Mouse (Mus musculus): ENCODE measurements at regions not wholly inside any gene's neighbourhood (a gene's known extent, or its start where the extent isn't known, plus 50 kb on each side); places are given as distances from the start of the nearest gene placed in this dataset.
A peak's percentile ranks its signal among the peaks of the same experiment; 100 is the strongest.

GRCm38 (mm10) chr2:128318956-128319355 is 193.1 kb downstream of the Bcl2l11 start:
- H3ac ChIP-seq (ENCODE audit: control insufficient read depth, insufficient read length), result no peak overlapping the region
- no peaks in the 10 kb centered on the region for H3K27me3 ChIP-seq (ENCODE audit: control insufficient read depth, insufficient read depth, insufficient read length)
- TF ChIP-seq TCF12 (IDR thresholded peaks at IDR 0.05; ENCODE audit: insufficient read depth, poor library complexity, severe bottlenecking), result peak; percentile 74
- TF ChIP-seq E2F4 (IDR thresholded peaks at IDR 0.05; ENCODE audit: insufficient read depth), result no peak
- peak in 2 of 3 experiments; percentile 87 to 93 for TF ChIP-seq MYOD1 (IDR thresholded peaks at IDR 0.05; ENCODE audit: control insufficient read depth in 1 of 3, insufficient read length in 2 of 3, low read depth in 2 of 3)
- peak; percentile 71 for TF ChIP-seq TCF3 (IDR thresholded peaks at IDR 0.05; ENCODE audit: insufficient read length, low read depth)
- peak; percentile 20 to 81 (median 55) for TF ChIP-seq MYOG (IDR thresholded peaks at IDR 0.05; ENCODE audit: control insufficient read depth in 1 of 3, insufficient read depth in 1 of 3, insufficient read length in 2 of 3, low read depth in 2 of 3)
- TF ChIP-seq CEBPB (IDR thresholded peaks at IDR 0.05; ENCODE audit: insufficient read depth, poor library complexity, severe bottlenecking), result 0 out of 2 replicates have a peak, but pooled peaks have one; percentile 19
- TF ChIP-seq MAX (IDR thresholded peaks at IDR 0.05; ENCODE audit: low read depth), result no peak
- H3K4me3 ChIP-seq, result no peak overlapping the region
- no peak overlapping the region for H3K4me2 ChIP-seq (ENCODE audit: low read depth)
- no peaks in the 10 kb centered on the region for H3K79me2 ChIP-seq (ENCODE audit: control insufficient read depth, insufficient read depth)
- H3K36me3 ChIP-seq (ENCODE audit: control insufficient read depth, insufficient read depth), result no peaks in the 10 kb centered on the region

GRCm38 (mm10) chr2:128321475-128321874 is 195.6 kb downstream of the Bcl2l11 start:
- H3K4me2 ChIP-seq (ENCODE audit: low read depth), result no peak overlapping the region
- H3K4me3 ChIP-seq, result no peak overlapping the region
- H3K36me3 ChIP-seq (ENCODE audit: control insufficient read depth, insufficient read depth), result no peaks in the 10 kb centered on the region
- no peaks in the 10 kb centered on the region for H3K27me3 ChIP-seq (ENCODE audit: control insufficient read depth, insufficient read depth, insufficient read length)
- TF ChIP-seq TCF12 (IDR thresholded peaks at IDR 0.05; ENCODE audit: insufficient read depth, poor library complexity, severe bottlenecking) (peak; percentile 70), E2F4 (IDR thresholded peaks at IDR 0.05; ENCODE audit: insufficient read depth) (no peak), REST (IDR thresholded peaks at IDR 0.05; ENCODE audit: insufficient read depth, insufficient read length) (no peak), MAX (IDR thresholded peaks at IDR 0.05; ENCODE audit: low read depth) (no peak), POLR2A (IDR thresholded peaks at IDR 0.05; ENCODE audit: insufficient read length, low read depth) (no peak), MYOG (IDR thresholded peaks at IDR 0.05; ENCODE audit: control insufficient read depth in 1 of 3, insufficient read depth in 1 of 3, insufficient read length in 2 of 3, low read depth in 2 of 3) (peak; percentile 85 to 93 (median 87)), TCF3 (IDR thresholded peaks at IDR 0.05; ENCODE audit: insufficient read length, low read depth) (peak; percentile 65), MYOD1 (IDR thresholded peaks at IDR 0.05; ENCODE audit: control insufficient read depth in 1 of 3, insufficient read length in 2 of 3, low read depth in 2 of 3) (peak; percentile 93 to 99 (median 97))
- peaks cover 3% of the 10 kb centered on the region for H3K79me2 ChIP-seq (ENCODE audit: control insufficient read depth, insufficient read depth)
- no peak overlapping the region for H3ac ChIP-seq (ENCODE audit: control insufficient read depth, insufficient read length)

- H3K27me3 ChIP-seq (ENCODE audit: control insufficient read depth, insufficient read depth, insufficient read length), result no peaks in the 10 kb centered on the region
- peak overlapping the region; percentile 63 for H3K4me2 ChIP-seq (ENCODE audit: low read depth)
Measured at GRCm38 (mm10) chr2:128324256-128325096, 198.6 kb downstream of the Bcl2l11 start.

GRCm38 (mm10) chr2:128325097-128325421 is 199.2 kb downstream of the Bcl2l11 start:
- H3ac ChIP-seq (ENCODE audit: control insufficient read depth, insufficient read length), result no peak overlapping the region
- no peaks in the 10 kb centered on the region for H3K36me3 ChIP-seq (ENCODE audit: control insufficient read depth, insufficient read depth)
- TF ChIP-seq POLR2AphosphoS2 (IDR thresholded peaks at IDR 0.05; ENCODE audit: insufficient read length, low read depth) (no peak), MYOD1 (IDR thresholded peaks at IDR 0.05; ENCODE audit: control insufficient read depth in 1 of 3, insufficient read length in 2 of 3, low read depth in 2 of 3) (peak in 2 of 3 experiments; percentile 18 to 26), MYOG (IDR thresholded peaks at IDR 0.05; ENCODE audit: control insufficient read depth in 1 of 3, insufficient read depth in 1 of 3, insufficient read length in 2 of 3, low read depth in 2 of 3) (peak in 1 of 3 experiments; percentile 16)

More at GRCm38 (mm10) chr2:128324256-128325096, 198.6 kb downstream of the Bcl2l11 start:
- Histone ChIP-seq H3K36me3 (ENCODE audit: control insufficient read depth, insufficient read depth) (no peaks in the 10 kb centered on the region), H3K4me3 (no peak overlapping the region), H3ac (ENCODE audit: control insufficient read depth, insufficient read length) (no peak overlapping the region), H3K79me2 (ENCODE audit: control insufficient read depth, insufficient read depth) (peaks cover 3% of the 10 kb centered on the region)
- TF ChIP-seq TCF3 (IDR thresholded peaks at IDR 0.05; ENCODE audit: insufficient read length, low read depth) (peak; percentile 49), SRF (IDR thresholded peaks at IDR 0.05; ENCODE audit: control insufficient read depth, insufficient read length, low read depth) (no peak), USF1 (IDR thresholded peaks at IDR 0.05; ENCODE audit: low read depth) (no peak), MYOG (IDR thresholded peaks at IDR 0.05; ENCODE audit: control insufficient read depth in 1 of 3, insufficient read depth in 1 of 3, insufficient read length in 2 of 3, low read depth in 2 of 3) (peak; percentile 87 to 96 (median 92)), CEBPB (IDR thresholded peaks at IDR 0.05; ENCODE audit: insufficient read depth, poor library complexity, severe bottlenecking) (no peak), POLR2A (IDR thresholded peaks at IDR 0.05; ENCODE audit: insufficient read length, low read depth) (no peak), MYOD1 (IDR thresholded peaks at IDR 0.05; ENCODE audit: control insufficient read depth in 1 of 3, insufficient read length in 2 of 3, low read depth in 2 of 3) (peak; percentile 66 to 97 (median 97)), MAX (IDR thresholded peaks at IDR 0.05; ENCODE audit: low read depth) (no peak), E2F4 (IDR thresholded peaks at IDR 0.05; ENCODE audit: insufficient read depth) (no peak), TCF12 (IDR thresholded peaks at IDR 0.05; ENCODE audit: insufficient read depth, poor library complexity, severe bottlenecking) (peak; percentile 34), POLR2AphosphoS2 (IDR thresholded peaks at IDR 0.05; ENCODE audit: insufficient read length, low read depth) (no peak), REST (IDR thresholded peaks at IDR 0.05; ENCODE audit: insufficient read depth, insufficient read length) (peak; percentile 22)

GRCm38 (mm10) chr2:128325456-128325855 is 199.6 kb downstream of the Bcl2l11 start:
- peak overlapping the region; percentile 7 for H3K4me2 ChIP-seq (ENCODE audit: low read depth)
- H3ac ChIP-seq (ENCODE audit: control insufficient read depth, insufficient read length), result no peak overlapping the region
- H3K4me3 ChIP-seq, result no peak overlapping the region
- TF ChIP-seq REST (IDR thresholded peaks at IDR 0.05; ENCODE audit: insufficient read depth, insufficient read length) (no peak), USF1 (IDR thresholded peaks at IDR 0.05; ENCODE audit: low read depth) (no peak), MYOD1 (IDR thresholded peaks at IDR 0.05; ENCODE audit: control insufficient read depth in 1 of 3, insufficient read length in 2 of 3, low read depth in 2 of 3) (peak in 2 of 3 experiments; percentile 4 to 9), MAX (IDR thresholded peaks at IDR 0.05; ENCODE audit: low read depth) (no peak)
- H3K36me3 ChIP-seq (ENCODE audit: control insufficient read depth, insufficient read depth), result no peaks in the 10 kb centered on the region
- no peaks in the 10 kb centered on the region for H3K27me3 ChIP-seq (ENCODE audit: control insufficient read depth, insufficient read depth, insufficient read length)
- H3K79me2 ChIP-seq (ENCODE audit: control insufficient read depth, insufficient read depth), result peaks cover 3% of the 10 kb centered on the region

More at GRCm38 (mm10) chr2:128325097-128325421, 199.2 kb downstream of the Bcl2l11 start:
- Histone ChIP-seq H3K4me2 (ENCODE audit: low read depth) (peak overlapping the region; percentile 63), H3K79me2 (ENCODE audit: control insufficient read depth, insufficient read depth) (peaks cover 3% of the 10 kb centered on the region), H3K4me3 (no peak overlapping the region), H3K27me3 (ENCODE audit: control insufficient read depth, insufficient read depth, insufficient read length) (no peaks in the 10 kb centered on the region)
